Mouse (Mus musculus) brain, embryonic 14.5 days (tissue): ENCODE results near the gene Nr2f6.
A peak's percentile ranks its signal among the peaks of the same experiment; 100 is the strongest.

Source experiments
- CTCF ChIP-seq: fragments of 200-500 bp; IDR thresholded peaks from 2 replicates; pipeline ENCODE4 v1.5.1; 2012; ENCODE audit warnings: inconsistent platforms, mild to moderate bottlenecking, moderate library complexity, borderline replicate concordance; ENCODE audit not compliant: insufficient read depth, insufficient read length; ENCODE audit errors: extremely low read depth
- POLR2A ChIP-seq: fragments of 200-500 bp; IDR thresholded peaks from 2 replicates; pipeline ENCODE4 v1.6.1; 2012; ENCODE audit warnings: mild to moderate bottlenecking, inconsistent platforms, borderline replicate concordance; ENCODE audit not compliant: poor library complexity, insufficient read depth, insufficient read length, severe bottlenecking; ENCODE audit errors: extremely low read depth

GRCm38 (mm10) chr8:71405401-71406098 lies 23.8 kb upstream of the Nr2f6 start, which contains the start of gene Ankle1:
- TF ChIP-seq CTCF: peak; percentile 71
- 0 out of 2 replicates have a peak, but pooled peaks have one; percentile 13 for TF ChIP-seq POLR2A
